Mouse (Mus musculus) kidney, postnatal 25 days (tissue): ENCODE measurements around the gene Rnf5.

Experiments
- DNase-seq, 2 experiments: peaks; one replicate each; pipeline ENCODE4 v3.0.0; 2021; ENCODE audit warnings: mixed read lengths in 2 of 2

The Rnf5 gene

GRCm38 (mm10) chr17:34603375-34604060 is at the start of gene Rnf5:
Rnf5 (minus strand) TSS chr17:34603690.
- peak; percentile 99 to 100 for DNase-seq

DNA sequence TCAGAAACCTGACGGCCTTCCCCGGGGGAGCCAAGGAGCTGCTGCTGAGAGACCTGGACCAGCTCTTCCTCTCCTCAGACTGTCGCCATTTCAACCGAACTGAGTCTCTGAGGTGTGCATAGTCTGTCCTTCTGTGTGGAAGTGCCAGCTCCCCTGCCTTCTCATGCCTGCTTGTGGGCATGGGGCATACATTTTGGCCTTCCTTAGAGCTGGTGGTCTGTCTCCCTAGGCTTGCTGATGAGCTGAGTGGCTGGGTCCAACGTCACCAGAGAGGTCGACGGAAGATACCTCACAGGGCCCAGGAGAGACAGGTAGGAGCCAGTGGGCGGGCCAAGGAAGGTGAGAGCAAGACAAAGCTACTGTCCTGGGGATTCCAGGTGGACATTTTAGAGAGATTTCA is 49.5 kb upstream of the Rnf5 start:
- no peak for DNase-seq

- no peak for DNase-seq
Observed at GRCm38 (mm10) chr17:34652546-34652945, 49.1 kb upstream of the Rnf5 start.

GRCm38 (mm10) chr17:34651507-34652221 is 48.2 kb upstream of the Rnf5 start:
- DNase-seq = peak; percentile 64 to 75

DNA sequence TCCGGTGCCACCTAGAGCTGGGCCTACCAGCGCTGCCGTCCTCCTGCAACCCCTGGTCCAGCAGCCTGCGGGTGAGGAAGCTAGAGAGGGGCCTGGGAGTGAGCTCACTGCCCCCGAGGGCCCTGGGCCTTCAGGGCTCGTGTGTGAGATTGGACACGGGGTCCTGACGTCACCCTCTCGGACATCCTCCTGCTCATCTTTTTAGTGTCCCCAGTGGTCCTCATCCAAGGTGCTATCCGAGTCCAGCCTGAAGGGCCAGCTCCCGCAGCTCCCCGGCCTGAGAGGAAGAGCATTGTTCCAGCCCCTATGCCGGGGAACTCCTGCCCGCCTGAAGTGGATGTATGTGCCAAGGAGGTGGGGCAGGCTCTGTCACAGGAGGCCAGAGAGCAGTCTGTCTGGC is 47.3 kb upstream of the Rnf5 start:
- no peak for DNase-seq

GRCm38 (mm10) chr17:34649106-34649864 is 45.8 kb upstream of the Rnf5 start:
- no peak for DNase-seq

DNA sequence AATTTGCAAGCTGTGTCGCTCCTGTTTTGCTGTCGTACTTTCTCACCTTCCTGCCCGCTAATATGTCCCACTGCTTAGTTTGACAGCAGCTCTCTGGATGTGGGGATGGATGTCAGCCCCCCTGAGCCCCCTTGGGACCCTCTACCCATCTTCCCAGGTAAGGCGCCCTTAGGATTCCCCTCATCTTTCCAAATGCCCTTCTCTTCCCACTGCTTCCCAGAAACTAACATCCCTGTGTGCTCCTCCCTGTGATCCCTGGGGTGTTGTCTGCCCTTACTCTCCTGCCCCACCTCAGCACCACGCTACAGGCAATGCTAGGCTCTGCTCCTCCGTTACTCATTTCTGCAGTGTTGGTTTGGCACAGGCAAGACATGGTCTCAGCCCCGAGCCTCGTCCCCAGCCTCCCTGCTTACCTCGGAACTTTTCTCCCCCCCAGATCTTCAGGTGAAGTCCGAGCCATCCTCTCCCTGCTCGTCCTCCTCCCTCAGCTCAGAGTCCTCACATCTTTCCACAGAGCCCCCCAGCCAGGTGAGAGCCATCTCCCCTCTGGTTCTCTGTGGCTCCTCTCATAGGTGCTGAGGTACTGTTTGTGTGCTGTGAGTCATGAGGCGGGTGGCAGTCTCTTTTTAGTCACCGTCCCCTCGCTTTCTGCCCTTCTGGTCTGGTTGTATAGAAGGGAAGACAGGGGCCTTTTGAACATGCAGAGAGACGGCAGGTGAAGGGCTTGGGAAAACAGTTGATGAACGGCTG is 44.8 kb upstream of the Rnf5 start:
- DNase-seq = peak in 1 of 2 experiments; percentile 36

GRCm38 (mm10) chr17:34646906-34647787 is 43.7 kb upstream of the Rnf5 start, which contains the start of gene Atf6b:
Atf6b (plus strand) TSS chr17:34647146.
- peak; percentile 97 to 100 for DNase-seq

- peak in 1 of 2 experiments; percentile 53 for DNase-seq
Observed at GRCm38 (mm10) chr17:34645831-34646511, 42.5 kb upstream of the Rnf5 start.

DNA sequence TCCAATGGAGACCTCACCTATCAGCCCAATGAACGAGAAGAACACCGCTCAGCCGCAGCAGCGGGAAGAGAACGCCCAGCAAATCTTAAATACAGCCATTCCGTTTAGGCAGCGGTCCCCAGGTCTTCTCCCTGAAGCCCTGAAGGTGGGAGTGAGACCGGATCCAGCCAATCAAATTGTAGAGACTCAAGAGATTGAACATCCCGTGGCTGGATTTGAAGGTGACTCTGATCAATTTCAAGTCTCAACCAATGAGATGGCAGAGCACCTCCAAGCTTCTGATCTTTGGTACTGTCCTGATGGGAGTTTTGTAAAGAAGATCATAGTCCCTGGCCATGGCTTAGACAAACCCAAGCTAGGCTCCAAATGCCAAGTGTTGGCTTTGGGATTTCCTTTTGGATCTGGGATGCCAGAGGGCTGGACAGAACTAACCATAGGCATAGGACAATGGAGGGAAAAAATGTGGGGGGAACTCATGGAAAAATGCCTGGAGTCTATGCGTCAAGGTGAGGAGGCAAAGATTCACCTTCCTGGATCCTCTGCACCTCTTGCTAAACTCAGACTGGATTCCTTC is 41.9 kb upstream of the Rnf5 start:
- DNase-seq = peak in 1 of 2 experiments; percentile 28

- DNase-seq = peak; percentile 98
Observed at GRCm38 (mm10) chr17:34644608-34645007, 41.1 kb upstream of the Rnf5 start, which contains the start of gene Fkbpl. Fkbpl (plus strand) TSS chr17:34644764.

DNA sequence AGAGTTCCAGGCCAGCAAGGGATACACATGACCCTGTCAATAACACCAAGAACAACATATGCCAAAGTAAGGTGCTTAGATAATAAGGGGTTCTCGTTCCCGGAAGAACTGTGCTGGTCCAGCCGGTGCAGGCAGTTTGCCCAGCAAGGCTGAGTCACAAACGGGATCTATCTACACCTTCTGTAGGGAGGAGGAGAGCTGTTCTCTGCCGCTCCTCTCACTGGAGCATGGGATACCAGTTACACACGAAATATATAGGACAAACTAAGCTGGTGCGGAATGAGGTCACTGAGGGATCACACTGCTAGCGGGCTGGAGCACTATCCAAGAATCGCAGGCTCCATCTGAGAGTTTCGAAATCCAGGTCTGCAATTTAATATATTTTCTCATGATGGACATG is 40.5 kb upstream of the Rnf5 start:
- no peak for DNase-seq

GRCm38 (mm10) chr17:34643379-34643778 is 39.9 kb upstream of the Rnf5 start:
- peak in 1 of 2 experiments; percentile 27 for DNase-seq

- DNase-seq = no peak
Observed at GRCm38 (mm10) chr17:34641945-34642344, 38.5 kb upstream of the Rnf5 start.

DNA sequence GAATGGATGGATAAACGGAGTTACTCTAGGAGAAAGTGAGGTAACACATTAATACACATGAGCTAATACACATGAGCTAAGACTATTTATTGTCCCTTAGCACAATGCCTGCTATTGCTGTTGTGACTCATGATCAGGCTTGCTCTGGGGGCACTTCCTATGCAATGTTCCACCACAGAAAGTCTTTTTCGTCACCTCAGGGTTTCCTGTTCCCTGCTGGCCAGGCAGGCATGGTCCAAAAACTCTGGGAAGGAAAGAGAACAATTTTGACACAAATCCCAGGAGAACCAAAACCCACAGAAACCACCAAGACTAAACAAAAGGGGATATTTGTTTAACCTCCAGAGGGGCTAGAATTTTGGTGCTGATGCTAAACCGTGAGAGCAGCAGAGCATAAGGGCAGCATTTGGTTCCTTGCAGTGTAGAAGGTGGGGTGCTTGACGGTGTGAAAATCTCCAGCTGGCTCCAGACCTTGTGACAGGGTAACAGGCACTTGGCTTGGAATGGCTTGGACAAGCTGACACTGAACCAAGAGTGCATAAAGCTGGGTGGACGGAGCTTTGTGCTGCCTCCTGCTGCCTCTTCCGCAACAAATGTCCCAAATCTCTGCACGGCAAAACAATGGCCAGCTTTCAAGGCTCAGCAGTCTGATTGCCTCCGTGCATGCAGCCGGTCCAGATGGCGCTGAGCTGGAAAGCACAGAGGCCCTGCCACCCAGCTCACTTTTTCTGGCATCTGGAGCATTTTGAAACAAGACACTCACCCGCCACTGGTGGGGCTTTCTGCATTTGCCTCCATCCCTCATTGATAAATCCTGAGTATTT is 37.5 kb upstream of the Rnf5 start:
- peak in 1 of 2 experiments; percentile 66 for DNase-seq

DNA sequence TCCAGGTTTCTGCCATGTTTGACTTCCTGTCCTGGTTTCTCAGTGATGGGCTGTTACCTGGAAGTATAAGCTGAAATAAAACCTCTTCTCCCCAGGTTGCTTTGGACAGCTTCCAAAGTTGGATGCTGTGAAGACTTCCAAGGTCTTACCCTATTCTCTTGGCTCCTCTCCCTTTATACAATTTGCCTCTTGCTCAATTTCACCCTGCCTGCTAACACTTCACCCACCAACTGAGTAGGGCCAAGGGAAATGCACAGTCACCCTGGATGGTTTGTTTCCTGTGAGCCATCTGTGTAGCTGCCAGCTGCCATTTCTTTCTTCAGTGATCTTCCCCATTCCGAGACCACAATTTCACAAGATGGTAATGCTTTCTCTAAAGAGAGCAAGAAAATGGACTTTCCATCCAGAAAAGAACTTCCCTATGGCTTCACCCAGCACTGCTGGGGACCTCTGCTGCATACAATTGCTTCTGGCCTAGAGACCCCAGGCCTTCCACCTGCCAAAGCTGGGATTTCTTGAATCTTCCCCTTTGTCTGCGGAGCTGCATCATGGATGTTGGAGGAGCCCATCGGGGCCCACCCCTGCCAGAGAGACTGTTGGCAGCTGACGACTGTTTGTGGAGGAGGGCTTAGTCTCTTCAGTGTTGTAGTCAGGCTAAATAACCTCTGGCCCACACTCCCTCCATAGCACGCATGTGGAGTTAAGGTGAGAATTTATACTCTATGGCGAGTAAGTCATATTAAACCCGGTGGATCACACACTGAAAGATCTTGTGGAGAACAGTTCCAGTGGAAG is 36.2 kb upstream of the Rnf5 start:
- peak in 1 of 2 experiments; percentile 24 for DNase-seq

GRCm38 (mm10) chr17:34637459-34637858 is 34.0 kb upstream of the Rnf5 start:
- no peak for DNase-seq

GRCm38 (mm10) chr17:34635671-34636070 is 32.2 kb upstream of the Rnf5 start:
- DNase-seq = no peak

GRCm38 (mm10) chr17:34632261-34632691 is 28.8 kb upstream of the Rnf5 start:
- DNase-seq = peak; percentile 83 to 90
